Mouse (Mus musculus) lung, embryonic 14.5 days (tissue): ENCODE data around the gene Tacc3. TPM values are rescaled to one million over a fixed set of nuclear protein-coding genes. Genes with fewer than 3 reads are reported as not detected.

Experiments
- ATAC-seq: fragments of 200-750 bp; cut with Nextera tagmentation; 2 replicates; pipeline ENCODE4 v1.8.0; 2017; ENCODE audit warnings: mild to moderate bottlenecking, moderate TSS enrichment, moderate library complexity; ENCODE audit not compliant: insufficient read depth
- DNase-seq: peaks from one replicate; pipeline ENCODE4 v3.0.0-alpha.2; 2015
- H3K27ac ChIP-seq: fragments of 300-500 bp; sonication (generic); 2 replicates; pipeline ENCODE4 v1.5.1; 2014; ENCODE audit warnings: low read depth, mild to moderate bottlenecking, moderate library complexity
- H3K27me3 ChIP-seq: fragments of 300-500 bp; sonication (generic); 2 replicates; pipeline ENCODE4 v1.6.1; 2014; ENCODE audit warnings: low read length, control low read depth; ENCODE audit not compliant: insufficient read depth
- H3K36me3 ChIP-seq: fragments of 300-500 bp; sonication (generic); 2 replicates; pipeline ENCODE4 v1.6.1; 2014; ENCODE audit warnings: control low read depth; ENCODE audit not compliant: insufficient read depth
- H3K4me1 ChIP-seq: fragments of 300-500 bp; sonication (generic); 2 replicates; pipeline ENCODE4 v1.6.1; 2014; ENCODE audit warnings: antibody characterized with exemption, control low read depth; ENCODE audit not compliant: insufficient read depth
- H3K4me2 ChIP-seq: fragments of 300-500 bp; sonication (generic); 2 replicates; pipeline ENCODE4 v1.6.1; 2014; ENCODE audit warnings: mild to moderate bottlenecking
- H3K4me3 ChIP-seq: fragments of 300-500 bp; sonication (generic); 2 replicates; pipeline ENCODE4 v1.5.1; 2014; ENCODE audit warnings: low read depth, low read length
- H3K9ac ChIP-seq: fragments of 300-500 bp; sonication (generic); 2 replicates; pipeline ENCODE4 v1.6.1; 2014
- H3K9me3 ChIP-seq: fragments of 300-500 bp; sonication (generic); 2 replicates; pipeline ENCODE4 v1.6.1; 2016; ENCODE audit warnings: low read depth, low read length, control low read depth
- CTCF ChIP-seq: IDR thresholded peaks from 2 replicates; pipeline ENCODE4 v1.5.1; 2016; ENCODE audit warnings: antibody characterized with exemption, low read depth
- WGBS: fragments of 180-500 bp; shearing (Covaris S2); extraction: QIAGEN DNeasy Blood & Tissue Kit; methylation state at CpG from one replicate; pipeline ENCODE4 v1.1.7; 2014; 5-methylcytosine and 5-hydroxymethylcytosine counted together
- polyA plus RNA-seq: library from polyadenylated mRNA; unstranded; fragments of >200 nt; fragmentation: Nextera tagmentation; extraction: Ambion mirVana; gene quantifications from 2 replicates; pipeline ENCODE4 v1.2.1, GENCODE M21; 2014

Tacc3 gene
- polyA plus RNA-seq, 1 experiment from 2014 or later: 261 TPM

GRCm38 (mm10) chr5:33655251-33655840, 2.6 kb upstream of the Tacc3 start:
- Histone ChIP-seq H3K4me3 (no peak overlapping the region), H3K9ac (no peak overlapping the region), H3K9me3 (no peaks in the 10 kb centered on the region), H3K4me1 (peaks cover 12% of the 10 kb centered on the region), H3K27ac (no peak overlapping the region), H3K36me3 (peaks cover 32% of the 10 kb centered on the region), H3K4me2 (no peak overlapping the region), H3K27me3 (no peaks in the 10 kb centered on the region)
- no peak for TF ChIP-seq CTCF
- WGBS: 91% methylated on average over 10 of the region's 10 CpGs
- DNase-seq (no peak), ATAC-seq (no peak)

- H3K4me1 ChIP-seq: peaks cover 7% of the 10 kb centered on the region; the same call in 1 of the 2 replicates
- H3K9ac ChIP-seq: peak overlapping the region; percentile 75
- no peaks in the 10 kb centered on the region for H3K9me3 ChIP-seq
- H3K4me3 ChIP-seq: peak overlapping the region; percentile 87
- peaks cover 42% of the 10 kb centered on the region for H3K36me3 ChIP-seq
- no peaks in the 10 kb centered on the region for H3K27me3 ChIP-seq
- WGBS: 23% methylated on average over 1 of the region's 1 CpGs
- no peak for TF ChIP-seq CTCF
- DNase-seq: no peak
- ATAC-seq: no peak
- no peak overlapping the region for H3K27ac ChIP-seq
- peak overlapping the region; percentile 83 for H3K4me2 ChIP-seq
These were observed 1.2 kb upstream of the Tacc3 start for GRCm38 (mm10) chr5:33656739-33657138.

DNA sequence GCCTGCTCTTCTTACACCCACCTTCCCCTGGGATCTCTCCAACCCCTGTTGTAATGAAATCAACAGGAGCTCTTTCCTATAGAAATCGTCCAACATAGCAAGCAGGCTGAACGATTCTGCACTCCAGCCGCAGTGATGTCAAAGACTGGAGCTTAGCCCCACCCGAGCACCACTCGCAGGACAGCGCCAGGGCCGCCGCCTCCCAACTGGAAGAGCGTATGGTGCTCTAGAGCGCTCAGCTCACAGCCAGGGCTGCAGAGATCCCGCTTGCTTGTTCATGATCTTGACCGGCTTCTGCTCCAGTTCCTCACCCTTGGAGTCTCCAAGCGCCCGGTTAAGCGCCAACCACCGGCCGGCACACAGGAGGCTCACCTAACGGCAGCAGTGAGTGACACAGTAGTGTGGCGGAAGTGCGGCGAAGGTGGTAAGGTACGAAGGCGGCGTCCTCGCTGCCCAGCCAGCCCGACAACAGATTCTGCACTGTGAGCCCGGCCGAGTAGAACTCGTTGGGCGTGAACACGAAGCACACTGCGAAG, 609 bp upstream of the Tacc3 start:
- Histone ChIP-seq H3K4me2 (peak overlapping the region; percentile 83), H3K4me3 (peak overlapping the region; percentile 87), H3K4me1 (peaks cover 7% of the 10 kb centered on the region; the same call in 1 of the 2 replicates), H3K9me3 (no peaks in the 10 kb centered on the region), H3K36me3 (peaks cover 47% of the 10 kb centered on the region), H3K9ac (peak overlapping the region; percentile 75), H3K27me3 (no peaks in the 10 kb centered on the region), H3K27ac (peak overlapping the region; percentile 93)
- peak; percentile 23 for ATAC-seq
- TF ChIP-seq CTCF: no peak
- under 1% methylated on average over 32 of the region's 32 CpGs for WGBS
- no peak for DNase-seq

GRCm38 (mm10) chr5:33658664-33659050, 729 bp downstream of the Tacc3 start:
- Histone ChIP-seq H3K9ac (peak overlapping the region; percentile 86), H3K4me3 (peak overlapping the region; percentile 87), H3K27ac (peak overlapping the region; percentile 93), H3K36me3 (peaks cover 55% of the 10 kb centered on the region), H3K4me1 (0 out of 2 replicates have a peak, but pooled peaks cover 4% of the 10 kb centered on the region), H3K4me2 (peak overlapping the region; percentile 83), H3K9me3 (no peaks in the 10 kb centered on the region), H3K27me3 (no peaks in the 10 kb centered on the region)
- ATAC-seq (peak; percentile 1; the same call in 1 of the 2 replicates), DNase-seq (no peak)
- TF ChIP-seq CTCF: no peak
- WGBS: under 1% methylated on average over 26 of the region's 26 CpGs

DNA sequence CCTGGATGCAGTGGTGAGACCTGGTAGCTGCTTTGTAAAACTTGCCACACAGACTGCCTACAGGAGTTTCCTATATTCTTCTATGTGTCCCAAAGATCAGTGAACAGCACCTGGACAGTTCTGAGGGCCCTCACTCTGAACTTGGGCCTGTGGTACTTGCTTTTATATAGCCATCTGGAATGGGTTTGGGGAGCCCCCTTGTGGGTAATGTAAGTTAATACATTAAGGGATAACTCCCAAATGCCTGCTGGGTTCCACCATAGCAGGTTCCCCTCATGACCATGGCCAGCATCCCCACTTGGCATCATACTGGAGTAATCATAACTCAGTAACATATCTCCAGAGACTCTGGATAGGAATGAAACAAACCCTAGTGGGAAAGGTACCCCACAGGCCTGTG, 10.3 kb downstream of the Tacc3 start:
- DNase-seq: peak; percentile 69
- TF ChIP-seq CTCF: peak; percentile 54

DNA sequence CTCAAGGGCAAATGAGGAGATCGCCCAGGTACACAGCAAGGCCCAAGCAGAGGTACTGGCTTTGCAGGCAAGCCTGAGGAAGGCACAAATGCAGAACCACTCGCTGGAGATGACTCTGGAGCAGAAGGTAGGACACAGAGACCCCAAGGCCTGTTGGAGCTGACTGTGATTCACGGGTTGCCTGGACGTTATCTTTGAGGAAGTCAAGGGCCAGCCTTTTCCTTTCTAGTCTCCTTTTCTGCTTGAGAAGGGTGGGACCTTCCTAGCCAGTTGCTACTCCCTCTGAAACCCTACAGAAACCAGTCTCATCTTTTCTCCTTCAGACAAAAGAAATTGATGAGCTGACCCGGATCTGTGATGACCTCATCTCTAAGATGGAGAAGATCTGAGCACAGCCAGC, 13.7 kb downstream of the Tacc3 start:
- Histone ChIP-seq H3K9ac (no peak overlapping the region), H3K4me2 (no peak overlapping the region), H3K9me3 (no peaks in the 10 kb centered on the region), H3K36me3 (peaks cover 70% of the 10 kb centered on the region), H3K4me1 (no peaks in the 10 kb centered on the region), H3K27ac (no peak overlapping the region), H3K4me3 (no peak overlapping the region), H3K27me3 (no peaks in the 10 kb centered on the region)
- ATAC-seq (no peak), DNase-seq (no peak)
- TF ChIP-seq CTCF: no peak
- WGBS: 78% methylated on average over 5 of the region's 5 CpGs

More for the DNA sequence above, 10.3 kb downstream of the Tacc3 start:
- peaks cover 97% of the 10 kb centered on the region for H3K36me3 ChIP-seq
- ATAC-seq: no peak; the same call in 1 of the 2 replicates
- H3K4me2 ChIP-seq: no peak overlapping the region
- no peak overlapping the region for H3K9ac ChIP-seq
- H3K4me1 ChIP-seq: no peaks in the 10 kb centered on the region
- no peaks in the 10 kb centered on the region for H3K9me3 ChIP-seq
- H3K27ac ChIP-seq: no peak overlapping the region
- no peaks in the 10 kb centered on the region for H3K27me3 ChIP-seq
- no peak overlapping the region for H3K4me3 ChIP-seq

DNA sequence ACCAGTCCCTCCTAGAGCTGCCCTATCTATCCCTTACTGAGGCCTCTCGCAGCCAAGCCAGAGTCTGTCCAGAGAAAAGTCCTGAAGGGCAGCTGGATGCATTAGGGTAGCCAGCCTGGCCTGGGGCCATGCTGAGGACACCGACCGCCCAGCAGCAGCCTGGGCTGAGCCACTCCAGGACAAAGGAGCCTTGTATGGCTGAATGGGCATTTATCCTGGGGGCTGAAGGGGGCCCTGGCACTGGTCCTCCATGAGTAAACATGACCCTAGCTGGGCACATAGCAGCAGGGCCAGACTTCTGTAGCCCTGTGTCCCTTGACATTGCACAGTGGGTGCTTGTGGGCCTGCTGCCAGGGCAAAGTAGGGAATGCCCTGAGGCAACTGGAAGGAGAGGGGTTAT, 16.5 kb downstream of the Tacc3 start:
- ATAC-seq (peak; percentile 27; the same call in 1 of the 2 replicates), DNase-seq (no peak)
- Histone ChIP-seq H3K27me3 (no peaks in the 10 kb centered on the region), H3K9me3 (no peaks in the 10 kb centered on the region), H3K4me3 (no peak overlapping the region), H3K36me3 (peaks cover 42% of the 10 kb centered on the region), H3K4me1 (no peaks in the 10 kb centered on the region), H3K27ac (no peak overlapping the region; the same call in 1 of the 2 replicates), H3K9ac (peak overlapping the region; percentile 9; the same call in 1 of the 2 replicates), H3K4me2 (no peak overlapping the region)
- WGBS: 70% methylated on average over 3 of the region's 3 CpGs
- no peak for TF ChIP-seq CTCF
